Mouse (Mus musculus) ES-E14 (cell line): Measurements from ENCODE around the gene Vmn1r221. TPM values are rescaled to one million over a fixed set of nuclear protein-coding genes. Genes with fewer than 3 reads are reported as not detected.
"Not testable (repeated sequence)": the region's sequence is repeated elsewhere in the genome, so short reads cannot be mapped to it uniquely, and the experiment has no call there.

Experiments used
- DNase-seq: peaks from one replicate; pipeline ENCODE4 v3.0.0-alpha.2; 2013; ENCODE audit warnings: low read depth, low spot score
- H3K27ac ChIP-seq: 2 replicates; pipeline ENCODE4 v1.5.1; 2012; ENCODE audit warnings: low read depth, mild to moderate bottlenecking, low read length, moderate library complexity, mixed read lengths; ENCODE audit not compliant: poor library complexity, insufficient read depth, severe bottlenecking
- H3K36me3 ChIP-seq: 2 replicates; pipeline ENCODE4 v1.6.1; 2012; ENCODE audit warnings: mild to moderate bottlenecking, low read length, moderate library complexity, mixed read lengths; ENCODE audit not compliant: control insufficient read depth, poor library complexity, insufficient read depth, severe bottlenecking
- H3K4me1 ChIP-seq, 2 experiments: fragments of 150-350 bp in 1 of 2; sonication (generic) in 1 of 2; 2 replicates each; pipeline ENCODE4 v1.6.1; 2012; ENCODE audit warnings: low read length in 2 of 2, mild to moderate bottlenecking in 1 of 2, mixed read lengths in 1 of 2; ENCODE audit not compliant: control insufficient read depth in 2 of 2, insufficient read depth in 2 of 2, poor library complexity in 1 of 2
- H3K4me3 ChIP-seq, 2 experiments: fragments of 150-350 bp in 1 of 2; sonication (generic) in 1 of 2; 2 replicates each; pipeline ENCODE4 v1.5.1; 2012; ENCODE audit warnings: low read length in 2 of 2, low read depth in 1 of 2, mild to moderate bottlenecking in 1 of 2, mixed read lengths in 1 of 2; ENCODE audit not compliant: insufficient read depth in 1 of 2, poor library complexity in 1 of 2, severe bottlenecking in 1 of 2
- H3K9ac ChIP-seq: 2 replicates; pipeline ENCODE4 v1.6.1; 2012; ENCODE audit warnings: low read depth, mild to moderate bottlenecking, low read length, mixed read lengths; ENCODE audit not compliant: poor library complexity, insufficient read depth, severe bottlenecking
- H3K9me3 ChIP-seq: fragments of 150-350 bp; sonication (generic); 2 replicates; pipeline ENCODE4 v1.6.1; 2012; ENCODE audit warnings: low read depth, mild to moderate bottlenecking, low read length; ENCODE audit not compliant: control insufficient read depth, insufficient read depth
- CHD2 ChIP-seq: IDR thresholded peaks from 2 replicates; pipeline ENCODE4 v1.6.1; 2014; ENCODE audit warnings: mild to moderate bottlenecking, low read depth, low read length, inconsistent platforms
- HCFC1 ChIP-seq: IDR thresholded peaks from 2 replicates; pipeline ENCODE4 v1.6.1; 2012; ENCODE audit warnings: low read length, inconsistent platforms, borderline replicate concordance; ENCODE audit not compliant: insufficient read depth
- MAFK ChIP-seq: IDR thresholded peaks from 2 replicates; pipeline ENCODE4 v1.6.1; 2014; ENCODE audit warnings: mild to moderate bottlenecking, low read depth, low read length, inconsistent platforms; ENCODE audit not compliant: insufficient read depth
- ZC3H11A ChIP-seq: IDR thresholded peaks from 2 replicates; pipeline ENCODE4 v1.6.1; 2012; ENCODE audit warnings: low read depth, mild to moderate bottlenecking, inconsistent platforms, low read length, borderline replicate concordance
- ZNF384 ChIP-seq: IDR thresholded peaks from 2 replicates; pipeline ENCODE4 v1.6.1; 2012; ENCODE audit warnings: low read depth, low read length, inconsistent platforms
- in situ Hi-C, 2 experiments: fragments of 600-800 bp; cut with MboI; formaldehyde crosslinking; loops; one replicate each; pipeline ENCODE4 v1.15.1; 2025; ENCODE audit warnings: low sequenced_read_pairs in 2 of 2, inconsistent platforms in 1 of 2; ENCODE audit not compliant: unreplicated experiment in 2 of 2
- total RNA-seq: library from RNA; depleted of rRNA; stranded (reverse); fragments of 300-350 nt; gene quantifications from 2 replicates; pipeline ENCODE4 v1.2.3, GENCODE M21; 2012; rRNA removed

Vmn1r221 gene
- total RNA-seq = not detected in 2 replicates

DNA sequence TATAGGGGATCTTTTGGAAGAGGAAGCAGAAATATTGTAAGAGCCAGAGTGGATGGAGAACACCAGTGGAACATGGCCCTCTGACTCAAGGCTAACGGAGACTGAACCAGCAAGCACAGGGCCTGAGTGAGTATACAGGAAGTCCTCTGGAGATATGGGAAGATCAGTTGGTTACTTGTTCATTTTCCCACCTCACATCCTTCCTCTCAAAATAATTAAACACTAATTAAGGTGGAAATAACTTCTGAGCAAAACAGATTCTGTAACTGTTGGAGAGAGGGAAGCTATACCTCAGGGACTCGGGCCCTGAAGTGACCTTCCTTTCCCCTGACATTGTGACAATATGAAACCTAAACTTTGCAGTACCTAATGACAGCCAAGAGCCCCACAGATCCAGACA, at the start of gene Vmn1r221:
TSS of gene Vmn1r221 (plus strand) at position 301 of the 400 bp plus-strand sequence.
- H3K4me3 ChIP-seq, in situ Hi-C loops, H3K4me1 ChIP-seq, H3K36me3 ChIP-seq, H3K9ac ChIP-seq, DNase-seq, H3K27ac ChIP-seq, H3K9me3 ChIP-seq: not testable (repeated sequence)

DNA sequence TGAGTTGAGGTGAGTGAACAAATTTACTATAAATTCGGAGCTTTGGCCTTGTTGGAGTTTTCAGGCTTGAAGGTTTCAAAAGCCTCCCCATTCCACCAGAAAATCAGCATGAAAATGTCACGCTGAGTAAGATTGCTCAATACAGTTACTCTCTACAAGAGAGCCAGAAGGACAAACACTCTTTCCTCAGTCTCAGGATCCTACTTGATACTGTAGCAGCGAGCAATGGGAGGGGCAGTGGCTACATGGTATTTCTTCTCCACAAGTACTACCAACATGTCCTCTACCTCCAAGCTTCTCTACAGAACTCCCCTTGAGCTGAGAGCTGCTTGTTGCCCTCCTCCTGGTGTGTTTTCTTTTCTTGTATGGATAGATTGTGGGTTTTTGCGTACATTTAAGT, 47.5 kb upstream of the Vmn1r221 start:
- DNase-seq, H3K27ac ChIP-seq, H3K9ac ChIP-seq, H3K36me3 ChIP-seq, H3K4me1 ChIP-seq, in situ Hi-C loops, H3K4me3 ChIP-seq, H3K9me3 ChIP-seq: not testable (repeated sequence)

DNA sequence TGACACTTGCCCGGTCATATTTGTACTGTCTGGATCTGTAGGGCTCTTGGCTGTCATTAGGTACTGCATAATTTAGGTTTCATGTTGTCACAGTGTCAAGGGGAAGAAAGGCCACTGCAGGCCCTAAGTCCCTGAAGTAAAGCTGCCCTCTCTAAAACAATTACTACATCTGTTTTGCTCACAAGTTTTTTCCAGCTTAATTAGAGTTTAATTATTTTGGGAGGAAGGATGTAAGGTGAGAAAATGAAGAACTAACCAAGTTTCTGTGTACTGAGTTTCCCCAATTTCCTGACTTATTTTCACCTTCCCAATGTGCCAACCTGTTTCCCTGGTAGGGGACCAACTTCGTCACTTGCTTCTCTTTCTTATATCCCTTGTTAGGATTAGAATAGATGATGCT, 26.1 kb upstream of the Vmn1r221 start, which contains the start of gene Vmn1r220:
TSS of gene Vmn1r220 (minus strand) at position 101 of the 400 bp plus-strand sequence.
- no peak within 1 kb of the TSS for H3K9ac ChIP-seq
- no peaks in the 10 kb centered on the region for H3K36me3 ChIP-seq
- in situ Hi-C loops = no loop called here
- DNase-seq = no peak
- H3K9me3 ChIP-seq = no peaks in the 10 kb centered on the region
- TF ChIP-seq ZC3H11A (no peak), ZNF384 (no peak), CHD2 (no peak), HCFC1 (no peak), MAFK (no peak)
- no peak within 1 kb of the TSS for H3K27ac ChIP-seq
- no peaks in the 10 kb centered on the region for H3K4me1 ChIP-seq
- no peak within 1 kb of the TSS for H3K4me3 ChIP-seq

DNA sequence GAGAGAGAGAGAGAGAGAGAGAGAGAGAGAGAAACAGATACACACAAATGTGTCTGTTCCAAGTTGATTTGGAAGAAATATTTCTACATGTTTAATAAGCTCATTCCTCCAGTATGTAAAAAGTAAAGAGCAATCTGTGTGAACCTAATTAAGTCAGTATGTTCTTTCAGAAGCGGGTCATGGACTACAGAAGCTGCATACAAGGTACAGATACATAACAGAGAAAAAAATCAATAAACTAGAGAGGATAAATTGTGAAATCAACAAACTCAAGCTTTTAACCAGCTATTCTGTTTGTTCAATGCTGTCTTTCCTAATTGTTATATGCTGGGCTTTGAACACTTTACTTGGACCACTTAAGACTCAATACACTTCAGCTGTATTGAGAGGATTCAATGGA, 10.0 kb upstream of the Vmn1r221 start:
- H3K27ac ChIP-seq, H3K4me3 ChIP-seq, H3K36me3 ChIP-seq, H3K9me3 ChIP-seq, DNase-seq, H3K4me1 ChIP-seq, H3K9ac ChIP-seq, in situ Hi-C loops: not testable (repeated sequence)

DNA sequence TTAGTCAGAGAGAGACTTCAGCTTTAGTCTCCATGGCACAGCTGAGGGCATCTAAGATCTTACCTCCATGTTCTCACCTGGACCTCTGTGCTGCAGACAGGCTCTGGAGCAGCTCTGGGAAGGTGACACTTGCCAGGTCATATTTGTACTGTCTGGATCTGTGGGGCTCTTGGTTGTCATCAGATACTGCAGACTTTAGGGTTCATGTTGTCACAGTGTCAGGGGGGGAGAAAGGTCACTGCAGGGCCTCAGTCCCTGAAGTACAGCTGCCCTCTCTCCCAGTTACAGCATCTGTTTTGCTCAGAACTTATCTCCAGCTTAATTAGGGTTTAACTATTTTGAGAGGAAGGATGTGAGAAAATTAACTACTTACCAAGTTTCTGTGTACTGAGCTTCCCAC, 21.9 kb downstream of the Vmn1r221 start, which contains the start of gene Vmn1r222:
TSS of gene Vmn1r222 (minus strand) at position 101 of the 400 bp plus-strand sequence.
- not testable (repeated sequence) for H3K36me3 ChIP-seq, H3K9me3 ChIP-seq, H3K4me1 ChIP-seq, H3K9ac ChIP-seq, DNase-seq, H3K4me3 ChIP-seq, H3K27ac ChIP-seq
- in situ Hi-C loops = loop anchor here (25.0 kb wide), 1 partner anchor 1149 kb away; the partner anchor contains the start of gene Vmn1r188 (in 2 of the 2)

DNA sequence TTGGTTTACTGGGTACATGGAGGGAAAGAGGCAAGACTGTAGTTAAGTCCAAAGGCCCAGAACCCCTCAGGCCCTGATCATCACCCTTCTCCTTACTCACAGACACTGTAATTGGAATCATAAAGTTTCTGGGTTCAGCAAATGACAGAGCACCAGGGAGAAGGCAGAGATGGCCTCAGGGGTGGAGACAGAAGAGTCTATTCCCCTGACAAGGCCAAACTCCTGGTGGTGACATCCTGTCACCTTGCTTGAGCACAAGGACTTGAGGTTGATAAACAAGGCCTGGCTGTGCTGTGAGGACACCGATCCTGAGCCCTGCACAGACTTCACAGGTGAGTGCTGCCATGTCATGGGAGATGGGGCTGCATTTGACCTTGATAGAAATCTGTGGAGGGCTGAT, 32.9 kb downstream of the Vmn1r221 start, which contains the start of gene Vmn1r223:
TSS of gene Vmn1r223 (plus strand) at position 301 of the 400 bp plus-strand sequence.
- H3K27ac ChIP-seq, H3K9me3 ChIP-seq, H3K9ac ChIP-seq, H3K4me3 ChIP-seq, H3K36me3 ChIP-seq, DNase-seq, H3K4me1 ChIP-seq: not testable (repeated sequence)
- in situ Hi-C loops = loop anchor here (25.0 kb wide), 1 partner anchor 1160 kb away; the partner anchor contains the start of gene Vmn1r188 (in 2 of the 2)
